Mouse (Mus musculus): Measurements from ENCODE around the gene Sdc3. TPM values are rescaled to one million over a fixed set of nuclear protein-coding genes. Genes with fewer than 3 reads are reported as not detected.

Sdc3 gene
- polyA plus RNA-seq, 1 experiment from 2014 or later = 12.3 TPM

DNA sequence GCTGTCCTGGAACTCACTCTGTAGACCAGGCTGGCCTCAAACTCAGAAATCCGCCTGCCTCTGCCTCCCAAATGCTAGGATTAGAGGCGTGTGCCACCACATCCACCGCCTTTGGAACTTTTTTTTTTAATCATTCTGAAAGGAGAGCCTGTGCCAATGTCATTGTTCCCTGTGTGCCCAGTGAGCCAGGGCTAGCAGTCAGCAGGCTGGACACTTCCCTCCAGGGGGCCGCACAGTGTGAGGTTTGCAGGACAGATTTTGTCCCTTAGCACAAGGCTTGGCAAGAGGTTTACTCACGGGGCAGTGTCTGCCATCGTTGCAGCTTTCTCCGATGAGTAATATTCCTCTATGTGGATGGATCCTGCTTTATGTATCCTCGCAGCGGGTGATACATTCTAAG is 14.4 kb downstream of the Sdc3 start:
- Histone ChIP-seq H3K4me2 (ENCODE audit: low read depth, low read length) (no peak overlapping the region), H3K4me3 (ENCODE audit: low read depth, low read length) (no peak overlapping the region), H3K36me3 (ENCODE audit: control insufficient read depth, insufficient read depth) (no peaks in the 10 kb centered on the region), H3K9ac (ENCODE audit: low read depth, low read length) (no peak overlapping the region), H3K9me3 (replicated peaks; ENCODE audit: control insufficient read depth, low read length) (no peaks in the 10 kb centered on the region), H3K27me3 (ENCODE audit: control insufficient read depth, insufficient read depth, low read depth, low read length) (no peaks in the 10 kb centered on the region), H3K4me1 (ENCODE audit: control insufficient read depth, low read depth, low read length) (no peaks in the 10 kb centered on the region), H3K27ac (ENCODE audit: low read length) (no peak overlapping the region)
- no peak for ATAC-seq (ENCODE audit: low read depth)
- WGBS (ENCODE audit: insufficient replicate concordance) = 72% methylated on average over 9 of the region's 9 CpGs

DNA sequence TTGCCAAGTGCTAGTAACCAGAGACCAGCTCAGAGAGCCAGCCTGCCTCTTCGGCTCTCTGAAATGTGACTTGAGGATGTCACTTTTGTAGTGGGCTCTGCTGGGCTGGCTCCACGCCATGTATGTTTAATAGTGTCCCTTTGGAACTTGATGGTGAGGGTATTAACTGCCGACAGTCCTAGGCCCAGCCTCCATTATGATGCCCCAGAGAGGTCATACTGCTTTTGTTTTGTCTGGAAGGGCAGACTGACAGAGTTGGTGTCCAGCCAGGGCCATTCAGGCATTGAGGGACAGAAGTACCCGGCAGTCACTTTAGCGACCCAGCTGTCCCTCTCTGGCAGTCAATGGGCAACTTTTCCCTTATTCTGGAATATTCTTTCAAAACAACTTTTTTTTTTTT is 17.4 kb downstream of the Sdc3 start:
- H3K27me3 ChIP-seq (ENCODE audit: control insufficient read depth, insufficient read depth, low read depth, low read length) = no peaks in the 10 kb centered on the region
- no peak overlapping the region for H3K4me2 ChIP-seq (ENCODE audit: low read depth, low read length)
- H3K36me3 ChIP-seq (ENCODE audit: control insufficient read depth, insufficient read depth) = no peaks in the 10 kb centered on the region
- H3K4me3 ChIP-seq (ENCODE audit: low read depth, low read length) = no peak overlapping the region
- no peak for ATAC-seq (ENCODE audit: low read depth)
- no peaks in the 10 kb centered on the region for H3K9me3 ChIP-seq (replicated peaks; ENCODE audit: control insufficient read depth, low read length)
- WGBS (ENCODE audit: insufficient replicate concordance) = 67% methylated on average over 5 of the region's 5 CpGs
- H3K9ac ChIP-seq (ENCODE audit: low read depth, low read length) = no peak overlapping the region
- H3K4me1 ChIP-seq (ENCODE audit: control insufficient read depth, low read depth, low read length) = no peaks in the 10 kb centered on the region
- H3K27ac ChIP-seq (ENCODE audit: low read length) = no peak overlapping the region

DNA sequence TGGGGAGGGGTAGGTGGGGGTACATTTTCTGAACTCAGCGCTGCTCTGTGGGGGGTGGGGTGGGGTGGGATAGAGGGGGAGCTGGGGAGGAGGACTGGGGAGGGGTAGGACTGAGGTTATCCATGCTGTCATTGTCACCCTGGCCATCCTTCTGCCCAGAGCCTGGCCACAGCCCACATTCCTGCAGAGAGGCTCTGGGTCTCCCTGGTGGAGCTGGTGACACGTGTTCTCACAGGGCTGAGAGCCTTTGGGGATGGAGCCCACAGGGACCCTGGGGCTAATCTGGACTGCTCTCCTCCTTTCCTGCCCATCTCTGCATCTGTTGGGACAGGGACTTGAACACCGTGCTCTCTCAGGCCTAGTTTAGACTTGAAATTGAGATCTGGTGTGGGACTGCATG is 18.5 kb downstream of the Sdc3 start:
- H3K4me3 ChIP-seq (ENCODE audit: low read depth, low read length) = no peak overlapping the region
- 35% methylated on average over 3 of the region's 3 CpGs for WGBS (ENCODE audit: insufficient replicate concordance)

DNA sequence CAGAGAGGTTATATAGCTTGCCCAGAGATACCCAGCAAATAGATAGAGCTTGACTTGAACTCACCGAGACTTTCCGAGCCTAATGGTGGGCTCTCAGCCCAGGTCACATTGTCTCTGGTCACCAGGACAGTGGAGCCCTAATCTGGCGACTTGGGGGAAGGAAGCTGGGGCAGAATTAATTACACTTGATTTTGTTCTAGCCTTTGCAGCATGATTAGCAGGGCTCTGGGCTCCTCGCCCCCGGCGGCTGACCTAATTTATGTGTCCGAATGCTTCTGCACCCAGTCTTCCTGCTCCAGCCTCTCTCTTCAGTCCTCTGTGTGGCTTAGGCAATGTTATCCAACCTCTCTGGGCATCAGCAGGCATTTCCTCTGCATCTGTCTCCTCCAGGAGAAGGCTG is 19.0 kb downstream of the Sdc3 start:
- Histone ChIP-seq H3K36me3 (ENCODE audit: control insufficient read depth, insufficient read depth) (no peaks in the 10 kb centered on the region), H3K9me3 (replicated peaks; ENCODE audit: control insufficient read depth, low read length) (no peaks in the 10 kb centered on the region), H3K27me3 (ENCODE audit: control insufficient read depth, insufficient read depth, low read depth, low read length) (no peaks in the 10 kb centered on the region), H3K4me2 (ENCODE audit: low read depth, low read length) (no peak overlapping the region), H3K9ac (ENCODE audit: low read depth, low read length) (no peak overlapping the region), H3K4me1 (ENCODE audit: control insufficient read depth, low read depth, low read length) (no peaks in the 10 kb centered on the region), H3K4me3 (ENCODE audit: low read depth, low read length) (no peak overlapping the region), H3K27ac (ENCODE audit: low read length) (no peak overlapping the region)
- 58% methylated on average over 7 of the region's 7 CpGs for WGBS (ENCODE audit: insufficient replicate concordance)
- no peak for ATAC-seq (ENCODE audit: low read depth)

More for the DNA sequence above, 18.5 kb downstream of the Sdc3 start:
- Histone ChIP-seq H3K9me3 (replicated peaks; ENCODE audit: control insufficient read depth, low read length) (no peaks in the 10 kb centered on the region), H3K9ac (ENCODE audit: low read depth, low read length) (no peak overlapping the region), H3K4me1 (ENCODE audit: control insufficient read depth, low read depth, low read length) (no peaks in the 10 kb centered on the region), H3K27ac (ENCODE audit: low read length) (no peak overlapping the region), H3K27me3 (ENCODE audit: control insufficient read depth, insufficient read depth, low read depth, low read length) (no peaks in the 10 kb centered on the region), H3K36me3 (ENCODE audit: control insufficient read depth, insufficient read depth) (no peaks in the 10 kb centered on the region), H3K4me2 (ENCODE audit: low read depth, low read length) (no peak overlapping the region)
- ATAC-seq (ENCODE audit: low read depth) = no peak

DNA sequence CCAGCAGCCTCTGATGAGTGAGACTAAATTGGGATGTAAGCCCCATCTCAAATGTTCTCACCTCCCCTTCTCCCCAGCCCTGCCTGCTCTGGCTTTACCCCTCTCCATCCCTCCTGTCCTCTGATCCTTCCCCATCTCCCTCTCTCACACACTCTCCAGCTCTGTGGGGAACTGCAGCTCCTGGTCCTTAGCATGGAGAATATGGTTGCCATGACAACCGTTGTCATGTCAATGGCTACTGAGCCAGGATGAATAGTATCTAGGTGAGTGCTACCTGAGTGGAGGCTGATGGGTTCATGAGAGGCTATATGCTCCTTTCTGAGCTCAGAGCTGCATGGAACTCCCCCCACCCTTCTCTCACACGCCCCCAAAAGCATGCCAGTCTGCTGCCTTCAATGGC is 21.6 kb downstream of the Sdc3 start:
- ATAC-seq (ENCODE audit: low read depth) = no peak
- 40% methylated on average over 2 of the region's 2 CpGs for WGBS (ENCODE audit: insufficient replicate concordance)
- no peak overlapping the region for H3K27ac ChIP-seq (ENCODE audit: low read length)
- no peak overlapping the region for H3K9ac ChIP-seq (ENCODE audit: low read depth, low read length)
- H3K4me3 ChIP-seq (ENCODE audit: low read depth, low read length) = no peak overlapping the region
- H3K27me3 ChIP-seq (ENCODE audit: control insufficient read depth, insufficient read depth, low read depth, low read length) = no peaks in the 10 kb centered on the region
- H3K4me2 ChIP-seq (ENCODE audit: low read depth, low read length) = no peak overlapping the region
- no peaks in the 10 kb centered on the region for H3K9me3 ChIP-seq (replicated peaks; ENCODE audit: control insufficient read depth, low read length)
- H3K4me1 ChIP-seq (ENCODE audit: control insufficient read depth, low read depth, low read length) = no peaks in the 10 kb centered on the region
- no peaks in the 10 kb centered on the region for H3K36me3 ChIP-seq (ENCODE audit: control insufficient read depth, insufficient read depth)

DNA sequence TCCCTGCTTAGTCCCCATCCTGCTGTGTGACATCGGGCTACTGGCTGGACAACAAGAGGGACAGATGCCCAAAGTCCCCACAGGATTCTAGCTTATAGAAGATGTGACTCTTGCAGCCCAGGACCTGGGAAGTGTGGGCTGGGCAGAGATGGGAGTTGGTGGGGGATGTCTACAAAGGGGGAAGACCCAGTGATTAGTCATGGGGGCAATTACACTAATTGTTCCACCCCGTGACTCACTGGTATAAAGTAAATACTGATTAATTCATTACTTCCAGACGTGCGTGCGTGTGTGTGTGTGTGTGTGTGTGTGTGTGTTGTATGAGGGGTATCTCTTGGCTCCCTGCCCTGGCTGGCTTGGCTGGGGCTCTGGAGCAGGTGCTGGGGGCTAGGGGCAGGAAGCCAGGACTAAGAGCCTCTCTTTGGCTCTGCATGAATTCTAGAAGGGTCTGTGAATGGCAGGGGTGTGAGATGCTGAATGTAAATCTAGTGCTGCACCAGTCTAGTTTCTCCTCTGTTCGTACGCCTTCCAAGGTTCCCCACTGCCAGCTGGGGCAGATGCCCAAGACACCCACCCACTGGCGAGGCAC is 22.5 kb downstream of the Sdc3 start:
- Histone ChIP-seq H3K9ac (ENCODE audit: low read depth, low read length) (no peak overlapping the region), H3K9me3 (replicated peaks; ENCODE audit: control insufficient read depth, low read length) (no peaks in the 10 kb centered on the region), H3K4me2 (ENCODE audit: low read depth, low read length) (no peak overlapping the region), H3K4me1 (ENCODE audit: control insufficient read depth, low read depth, low read length) (no peaks in the 10 kb centered on the region), H3K27me3 (ENCODE audit: control insufficient read depth, insufficient read depth, low read depth, low read length) (no peaks in the 10 kb centered on the region), H3K27ac (ENCODE audit: low read length) (no peak overlapping the region), H3K4me3 (ENCODE audit: low read depth, low read length) (no peak overlapping the region), H3K36me3 (ENCODE audit: control insufficient read depth, insufficient read depth) (no peaks in the 10 kb centered on the region)
- ATAC-seq (ENCODE audit: low read depth) = no peak
- 60% methylated on average over 8 of the region's 8 CpGs for WGBS (ENCODE audit: insufficient replicate concordance)

DNA sequence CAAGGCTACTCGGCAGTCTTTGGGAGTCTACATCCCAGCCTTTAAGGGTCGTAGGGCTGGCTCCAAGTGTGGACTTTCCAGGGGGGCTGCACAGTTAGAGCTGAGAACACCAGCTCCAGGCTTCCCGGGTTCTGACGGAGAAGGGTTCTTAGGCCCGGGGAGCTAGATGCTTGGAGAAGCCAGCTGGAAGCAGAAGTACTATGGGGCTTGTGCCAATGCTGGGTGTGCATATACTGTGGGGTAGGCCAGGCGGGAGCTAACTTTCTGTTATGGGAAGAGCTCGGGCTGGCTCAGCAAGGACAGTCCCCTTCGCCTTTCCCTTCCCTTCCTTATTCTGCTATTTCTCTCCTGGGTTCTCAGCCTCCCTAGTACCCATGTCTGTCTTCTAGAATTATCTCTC is 23.5 kb downstream of the Sdc3 start:
- Histone ChIP-seq H3K9ac (ENCODE audit: low read depth, low read length) (no peak overlapping the region), H3K9me3 (replicated peaks; ENCODE audit: control insufficient read depth, low read length) (no peaks in the 10 kb centered on the region), H3K36me3 (ENCODE audit: control insufficient read depth, insufficient read depth) (no peaks in the 10 kb centered on the region), H3K4me2 (ENCODE audit: low read depth, low read length) (no peak overlapping the region), H3K27ac (ENCODE audit: low read length) (no peak overlapping the region), H3K27me3 (ENCODE audit: control insufficient read depth, insufficient read depth, low read depth, low read length) (no peaks in the 10 kb centered on the region), H3K4me1 (ENCODE audit: control insufficient read depth, low read depth, low read length) (no peaks in the 10 kb centered on the region), H3K4me3 (ENCODE audit: low read depth, low read length) (no peak overlapping the region)
- ATAC-seq (ENCODE audit: low read depth) = no peak
- WGBS (ENCODE audit: insufficient replicate concordance) = 61% methylated on average over 8 of the region's 8 CpGs

DNA sequence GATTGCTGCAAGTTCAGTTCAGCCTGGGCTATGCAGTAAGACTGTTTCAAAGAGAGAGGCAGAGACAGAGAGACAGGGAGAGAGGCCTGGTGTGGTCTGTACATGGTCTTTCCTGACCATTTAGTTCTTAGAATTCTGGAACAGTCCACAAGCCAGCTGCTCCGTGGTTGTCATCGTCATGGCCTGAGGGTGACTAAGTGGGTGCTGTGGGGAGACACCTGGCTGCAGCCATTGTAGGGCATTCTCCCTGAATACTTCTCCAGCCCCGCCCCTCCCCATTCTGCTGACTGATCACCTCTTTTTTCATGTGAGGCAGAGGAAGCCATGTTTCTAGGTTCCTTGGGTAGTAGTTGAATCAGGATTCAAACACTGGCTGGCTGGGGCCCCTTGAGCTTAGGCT is 27.5 kb downstream of the Sdc3 start:
- no peaks in the 10 kb centered on the region for H3K9me3 ChIP-seq (replicated peaks; ENCODE audit: control insufficient read depth, low read length)
- no peak overlapping the region for H3K27ac ChIP-seq (ENCODE audit: low read length)
- H3K27me3 ChIP-seq (ENCODE audit: control insufficient read depth, insufficient read depth, low read depth, low read length) = no peaks in the 10 kb centered on the region
- no peaks in the 10 kb centered on the region for H3K4me1 ChIP-seq (ENCODE audit: control insufficient read depth, low read depth, low read length)
- no peak overlapping the region for H3K9ac ChIP-seq (ENCODE audit: low read depth, low read length)
- no peak overlapping the region for H3K4me2 ChIP-seq (ENCODE audit: low read depth, low read length)
- H3K4me3 ChIP-seq (ENCODE audit: low read depth, low read length) = no peak overlapping the region
- H3K36me3 ChIP-seq (ENCODE audit: control insufficient read depth, insufficient read depth) = no peaks in the 10 kb centered on the region
- no peak for ATAC-seq (ENCODE audit: low read depth)
- WGBS (ENCODE audit: insufficient replicate concordance) = 60% methylated on average over 3 of the region's 3 CpGs

DNA sequence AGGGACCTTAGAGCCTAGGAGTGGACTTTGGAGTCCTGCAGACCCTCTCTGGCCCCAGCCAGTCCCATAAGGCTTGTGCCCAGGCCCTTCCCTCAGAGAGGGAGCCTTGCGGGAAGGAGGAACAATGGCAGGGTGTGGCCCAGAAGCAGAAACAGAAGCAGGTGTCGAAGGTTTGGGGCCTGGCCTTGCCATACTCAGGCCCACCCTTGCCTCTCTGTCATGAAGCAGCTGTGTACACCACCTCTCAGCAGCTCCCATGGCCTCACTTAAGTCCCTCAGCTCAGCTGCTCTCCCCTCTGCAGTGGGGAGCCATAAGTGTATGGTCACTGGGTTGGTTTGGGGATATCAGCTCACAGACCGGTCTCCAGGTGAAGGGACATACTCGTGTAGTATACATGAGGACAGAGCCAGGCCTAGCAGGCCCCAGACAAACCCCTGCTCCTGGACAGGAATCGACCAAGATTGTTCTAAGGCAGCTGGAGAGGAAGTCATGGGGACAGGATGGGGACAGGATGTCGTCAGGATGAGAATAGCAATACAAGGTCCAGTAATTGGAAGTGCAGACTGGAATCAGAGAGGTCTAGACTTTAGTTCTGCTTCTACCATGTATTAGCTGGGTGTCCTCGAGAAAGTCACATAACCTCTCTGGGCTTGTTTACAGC is 28.4 kb downstream of the Sdc3 start:
- H3K4me3 ChIP-seq (ENCODE audit: low read depth, low read length) = no peak overlapping the region
- H3K4me2 ChIP-seq (ENCODE audit: low read depth, low read length) = no peak overlapping the region
- no peaks in the 10 kb centered on the region for H3K4me1 ChIP-seq (ENCODE audit: control insufficient read depth, low read depth, low read length)
- ATAC-seq (ENCODE audit: low read depth) = peak; percentile 37; the same call in 1 of the 2 replicates
- no peak overlapping the region for H3K27ac ChIP-seq (ENCODE audit: low read length)
- 51% methylated on average over 7 of the region's 7 CpGs for WGBS (ENCODE audit: insufficient replicate concordance)
- no peaks in the 10 kb centered on the region for H3K36me3 ChIP-seq (ENCODE audit: control insufficient read depth, insufficient read depth)
- H3K9ac ChIP-seq (ENCODE audit: low read depth, low read length) = no peak overlapping the region
- no peaks in the 10 kb centered on the region for H3K9me3 ChIP-seq (replicated peaks; ENCODE audit: control insufficient read depth, low read length)
- H3K27me3 ChIP-seq (ENCODE audit: control insufficient read depth, insufficient read depth, low read depth, low read length) = no peaks in the 10 kb centered on the region
